Mouse (Mus musculus): Measurements from ENCODE around the gene Elmo1. TPM values are rescaled to one million over a fixed set of nuclear protein-coding genes. Genes with fewer than 3 reads are reported as not detected.

Elmo1 gene
- polyA plus RNA-seq, 1 experiment, result not detected

GRCm38 (mm10) chr13:20362541-20362940 lies 272.1 kb downstream of the Elmo1 start:
- no peak for TF ChIP-seq GATA1 (IDR thresholded peaks at IDR 0.05; ENCODE audit: low read length)

GRCm38 (mm10) chr13:20365828-20366593 lies 275.6 kb downstream of the Elmo1 start:
- no peak for TF ChIP-seq GATA1 (IDR thresholded peaks at IDR 0.05; ENCODE audit: low read length)

GRCm38 (mm10) chr13:20370036-20370802 lies 279.8 kb downstream of the Elmo1 start:
- TF ChIP-seq GATA1 (IDR thresholded peaks at IDR 0.05; ENCODE audit: low read length), result no peak

GRCm38 (mm10) chr13:20371501-20371900 lies 281.1 kb downstream of the Elmo1 start:
- TF ChIP-seq GATA1 (IDR thresholded peaks at IDR 0.05; ENCODE audit: low read length), result no peak

- no peak for TF ChIP-seq GATA1 (IDR thresholded peaks at IDR 0.05; ENCODE audit: low read length)
These were observed 281.9 kb downstream of the Elmo1 start for GRCm38 (mm10) chr13:20372335-20372734.

- TF ChIP-seq GATA1 (IDR thresholded peaks at IDR 0.05; ENCODE audit: low read length), result no peak
These were observed 288.5 kb downstream of the Elmo1 start for GRCm38 (mm10) chr13:20378869-20379268.

- TF ChIP-seq GATA1 (IDR thresholded peaks at IDR 0.05; ENCODE audit: low read length), result no peak
These were observed 293.5 kb downstream of the Elmo1 start for GRCm38 (mm10) chr13:20383875-20384274.

- no peak for TF ChIP-seq GATA1 (IDR thresholded peaks at IDR 0.05; ENCODE audit: low read length)
These were observed 294.4 kb downstream of the Elmo1 start for GRCm38 (mm10) chr13:20384846-20385245.

- TF ChIP-seq GATA1 (IDR thresholded peaks at IDR 0.05; ENCODE audit: low read length), result no peak
These were observed 295.0 kb downstream of the Elmo1 start for GRCm38 (mm10) chr13:20385423-20385822.

GRCm38 (mm10) chr13:20386462-20387141 lies 296.2 kb downstream of the Elmo1 start:
- TF ChIP-seq GATA1 (IDR thresholded peaks at IDR 0.05; ENCODE audit: low read length), result no peak

GRCm38 (mm10) chr13:20392824-20393598 lies 302.6 kb downstream of the Elmo1 start:
- no peak for TF ChIP-seq GATA1 (IDR thresholded peaks at IDR 0.05; ENCODE audit: low read length)

- no peak for TF ChIP-seq GATA1 (IDR thresholded peaks at IDR 0.05; ENCODE audit: low read length)
These were observed 307.3 kb downstream of the Elmo1 start for GRCm38 (mm10) chr13:20397744-20398143.

GRCm38 (mm10) chr13:20398311-20398710 lies 307.9 kb downstream of the Elmo1 start:
- no peak for TF ChIP-seq GATA1 (IDR thresholded peaks at IDR 0.05; ENCODE audit: low read length)

GRCm38 (mm10) chr13:20404530-20404929 lies 314.1 kb downstream of the Elmo1 start:
- TF ChIP-seq GATA1 (IDR thresholded peaks at IDR 0.05; ENCODE audit: low read length), result no peak

- TF ChIP-seq GATA1 (IDR thresholded peaks at IDR 0.05; ENCODE audit: low read length), result no peak
These were observed 316.2 kb downstream of the Elmo1 start for GRCm38 (mm10) chr13:20406470-20407213.
